Mouse (Mus musculus) layer of hippocampus, adult 11-12 months (tissue): ENCODE measurements at regions not wholly inside any gene's neighbourhood (a gene's known extent, or its start where the extent isn't known, plus 50 kb on each side); places are given as distances from the start of the nearest gene placed in this dataset.

Experiments
- DNase-seq: peaks from one replicate; pipeline ENCODE4 v3.0.0; 2022; ENCODE audit warnings: low spot score

DNA sequence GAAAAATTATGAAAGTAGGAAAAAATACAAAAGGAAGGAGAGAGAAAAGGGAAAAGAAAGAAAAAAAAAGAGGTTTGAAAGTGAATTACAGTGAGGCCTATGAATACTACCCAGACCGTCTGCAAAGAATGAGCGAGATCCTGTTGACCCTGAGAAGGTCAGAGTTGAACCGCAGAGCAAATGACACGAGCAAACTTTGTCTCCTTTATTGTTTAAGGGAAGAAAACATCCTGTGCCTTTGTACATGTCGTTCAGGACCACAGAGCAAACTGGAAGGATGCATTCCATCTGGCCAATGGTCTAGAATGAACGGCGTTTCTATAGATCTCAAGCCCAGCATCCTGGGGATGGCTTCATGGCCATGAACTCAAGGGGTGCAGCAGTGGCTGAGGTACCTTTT lies 270.6 kb upstream of the Zfp637 start:
- DNase-seq: no peak

DNA sequence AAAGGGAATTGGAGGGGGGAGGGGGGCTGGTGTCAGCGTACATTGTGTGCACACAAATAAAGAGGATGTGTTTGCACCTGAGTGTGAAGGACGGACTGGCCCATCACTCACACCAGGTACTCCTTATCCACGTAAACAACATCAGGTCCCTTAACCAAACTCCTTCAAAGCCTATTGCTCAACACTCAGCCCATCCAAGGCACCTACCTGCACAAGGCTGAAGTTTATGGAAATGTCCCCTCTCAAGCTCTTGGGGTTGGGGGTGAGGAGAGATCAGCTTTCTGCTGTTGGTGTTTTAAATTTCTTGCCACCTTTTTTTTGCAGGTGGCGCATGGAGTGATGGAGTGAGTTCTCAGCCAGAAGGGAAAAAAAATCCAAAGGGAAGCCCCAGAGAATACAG lies 270.2 kb upstream of the Zfp637 start:
- DNase-seq: no peak

DNA sequence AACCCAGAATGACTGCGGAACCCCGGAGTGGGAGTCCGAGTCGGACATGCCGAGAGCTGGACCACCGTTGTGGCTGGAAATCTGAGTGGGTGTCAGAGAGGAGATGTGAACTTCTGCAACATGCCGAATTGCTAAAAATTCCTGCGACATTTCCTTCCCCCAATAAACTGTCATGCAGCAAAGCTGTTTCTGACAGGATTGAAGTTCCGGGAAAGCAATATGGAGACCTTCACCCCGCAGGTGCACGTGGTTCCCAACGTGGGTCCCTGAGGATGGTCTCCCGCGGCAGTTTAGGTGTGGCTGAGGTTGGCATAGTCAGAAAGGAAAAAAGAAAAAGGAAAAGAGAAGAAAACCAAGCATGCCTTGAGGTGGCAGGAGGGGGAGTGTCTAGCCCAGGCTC lies 269.0 kb upstream of the Zfp637 start:
- DNase-seq: no peak

DNA sequence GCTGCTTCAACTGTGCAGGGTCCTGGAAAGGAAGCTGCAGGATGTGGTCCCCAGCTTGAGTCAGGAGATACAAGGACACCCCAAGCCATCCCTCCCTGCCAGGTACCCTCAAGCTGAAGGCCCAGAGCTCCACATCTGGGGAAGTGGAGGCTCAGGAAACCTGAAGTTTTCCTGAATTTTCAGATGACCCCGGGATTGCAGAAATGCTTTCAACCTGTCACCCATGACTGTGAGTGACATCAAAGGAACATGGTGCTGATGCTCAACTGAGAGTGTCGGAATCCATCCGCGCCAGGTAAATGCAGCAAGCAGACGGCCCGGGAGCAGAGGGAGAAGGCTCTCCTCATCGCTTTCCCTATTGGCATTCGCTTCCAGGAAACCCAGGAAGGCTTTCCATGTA lies 267.6 kb upstream of the Zfp637 start:
- no peak for DNase-seq

DNA sequence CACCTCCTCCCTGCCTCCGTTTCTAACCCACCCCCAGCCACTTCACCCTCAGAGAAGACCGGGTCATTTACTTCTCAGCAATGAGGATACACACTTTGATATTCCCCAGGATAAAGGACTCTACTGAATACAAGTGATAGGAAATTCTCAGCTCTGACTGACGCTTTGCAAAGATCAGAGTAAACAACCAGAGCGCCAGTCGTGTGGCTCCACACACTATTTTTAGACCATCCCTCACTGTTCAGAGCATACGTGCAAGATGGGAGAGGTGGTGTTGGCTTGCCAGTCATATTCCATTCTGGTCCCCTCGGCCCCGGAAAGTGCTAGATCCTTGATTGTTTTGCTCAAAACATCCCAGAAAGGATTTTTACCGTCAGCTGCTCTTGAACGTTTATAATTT lies 266.8 kb upstream of the Zfp637 start:
- DNase-seq: no peak

DNA sequence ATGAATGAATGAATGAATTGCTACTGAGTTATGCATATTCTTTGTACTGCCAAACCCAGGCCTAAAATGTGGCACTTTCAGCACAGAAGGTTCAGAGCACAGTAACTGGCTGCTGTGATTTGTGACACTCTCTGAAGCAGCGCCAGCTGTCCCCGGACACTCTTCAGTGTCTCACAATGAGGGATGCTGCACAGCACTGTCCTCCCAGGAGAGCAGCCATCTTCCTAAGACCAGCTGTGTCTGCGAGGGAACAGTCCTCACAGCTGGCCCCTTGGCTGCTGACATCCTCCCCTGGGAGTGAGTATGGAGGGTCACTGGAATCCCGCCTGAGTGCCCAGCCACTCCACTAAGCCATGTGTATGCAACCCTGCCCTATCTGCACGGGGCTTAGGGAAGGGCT lies 265.9 kb upstream of the Zfp637 start:
- DNase-seq: no peak

DNA sequence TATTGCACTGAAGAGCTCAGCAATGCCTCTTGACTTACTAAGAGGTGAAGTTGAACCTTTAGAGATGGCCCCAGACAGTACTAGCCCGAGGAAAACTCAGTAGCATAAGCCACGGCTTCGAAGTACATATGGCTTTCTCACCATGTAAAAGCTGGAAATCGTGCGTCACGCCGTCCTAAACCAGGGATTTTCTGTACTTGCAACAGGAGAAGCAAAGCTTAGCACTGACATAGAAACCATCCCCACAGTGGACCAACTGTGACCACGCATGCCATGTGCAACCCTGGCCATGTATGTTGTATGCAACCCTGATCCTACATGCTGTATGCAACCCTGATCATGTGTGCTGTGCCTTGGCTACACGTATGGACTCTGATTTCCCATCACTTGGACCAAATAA lies 265.0 kb upstream of the Zfp637 start:
- DNase-seq: no peak

DNA sequence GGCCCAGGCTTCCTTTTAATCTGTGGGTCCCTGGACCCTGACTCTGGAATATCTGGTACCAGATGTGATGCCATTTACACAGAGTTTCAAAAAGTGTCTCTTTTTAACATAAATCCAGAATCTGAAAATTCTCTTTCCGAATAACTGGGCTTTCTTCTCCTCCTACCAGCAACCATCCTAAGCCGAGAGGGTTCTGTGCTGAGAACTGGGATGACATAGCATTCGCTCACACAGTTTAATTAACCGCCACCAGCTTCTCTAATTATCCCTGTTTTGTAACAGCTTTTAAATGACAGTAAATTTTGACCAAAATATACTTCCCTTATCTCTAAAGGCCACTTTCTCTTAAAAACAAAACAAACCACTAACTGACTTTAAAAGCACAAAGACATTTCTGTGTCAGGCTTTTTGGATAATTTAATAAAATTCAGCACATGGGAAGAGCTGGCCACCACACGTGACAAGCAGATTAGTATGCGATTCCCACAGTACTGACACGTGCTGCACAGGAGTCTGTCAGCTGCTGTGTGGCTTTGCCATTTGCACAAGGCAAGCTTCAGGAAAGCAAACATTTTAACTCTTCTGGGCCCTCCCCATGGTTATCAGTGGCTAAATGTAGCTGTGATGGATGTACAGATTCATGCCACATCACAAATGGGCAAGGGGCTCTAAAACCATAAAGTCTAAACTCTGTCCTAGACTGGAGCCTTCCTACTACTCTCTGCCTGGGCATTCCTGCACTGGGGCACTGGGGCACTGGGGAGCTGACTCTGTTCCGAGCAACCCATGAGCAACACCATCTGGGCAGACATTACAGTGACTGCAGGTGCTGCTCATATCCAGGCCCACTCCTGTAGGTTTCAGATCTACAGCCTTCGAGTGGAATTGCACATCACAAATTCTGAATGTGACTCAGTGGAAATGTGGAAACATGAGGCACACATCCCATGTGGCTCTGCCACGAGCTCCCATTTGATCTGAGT lies 263.1 kb upstream of the Zfp637 start:
- peak; percentile 21 for DNase-seq

DNA sequence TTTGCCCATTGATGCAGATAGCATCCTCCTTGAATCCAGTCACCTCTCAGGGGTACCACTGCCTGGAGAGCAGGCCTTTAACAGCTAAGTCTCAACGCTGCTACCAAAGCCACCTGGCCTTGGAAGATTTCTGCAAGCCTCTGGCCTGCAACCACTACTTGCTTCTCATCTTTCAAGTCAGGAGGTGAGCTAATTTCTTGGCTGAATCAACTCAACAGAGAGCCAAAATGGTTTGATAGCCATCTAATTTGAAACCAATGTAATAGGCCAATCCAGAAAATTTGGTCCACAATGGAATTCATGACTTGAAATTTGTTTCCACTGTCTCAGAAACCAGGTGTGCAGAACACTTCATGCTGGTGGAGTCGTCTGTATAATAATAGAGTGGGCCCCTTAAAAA lies 260.0 kb upstream of the Zfp637 start:
- no peak for DNase-seq

DNA sequence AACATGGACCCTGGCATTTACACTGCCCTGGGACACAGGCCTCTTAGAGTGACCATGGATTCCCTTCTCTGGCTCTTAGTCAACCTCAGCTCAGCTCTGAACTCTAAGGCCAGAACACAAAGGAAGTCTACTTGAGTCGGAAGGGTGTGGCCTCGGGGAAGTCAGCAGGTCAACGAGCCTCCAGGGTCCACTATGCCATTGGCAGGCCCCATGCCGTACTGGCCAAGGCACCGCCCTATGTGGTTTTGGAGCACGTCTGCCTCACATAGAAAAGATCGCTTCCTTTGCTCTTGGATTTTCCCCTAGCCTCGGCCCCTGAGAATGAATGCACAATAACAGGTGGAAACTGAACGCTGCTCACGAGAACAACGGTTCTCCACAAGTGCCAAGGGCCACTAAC lies 257.9 kb upstream of the Zfp637 start:
- no peak for DNase-seq

DNA sequence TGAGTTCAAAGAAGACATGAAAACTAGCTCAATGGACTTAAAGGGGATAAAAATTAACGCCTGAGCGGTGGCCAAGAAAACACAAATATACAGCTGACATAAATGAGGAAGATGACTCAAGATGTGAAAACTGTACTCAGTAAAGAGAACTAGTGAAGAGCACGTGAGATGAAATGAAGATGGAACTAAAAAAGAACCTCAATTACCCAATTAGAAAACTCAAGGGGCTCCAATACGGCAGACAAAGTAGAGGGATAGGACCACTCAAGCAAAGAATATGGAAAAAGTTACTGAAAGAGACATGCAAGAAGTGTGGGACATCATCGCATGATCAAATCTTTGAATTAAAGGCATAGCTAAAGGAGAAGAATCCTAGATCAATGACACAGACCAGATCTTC lies 256.4 kb upstream of the Zfp637 start:
- DNase-seq: no peak

DNA sequence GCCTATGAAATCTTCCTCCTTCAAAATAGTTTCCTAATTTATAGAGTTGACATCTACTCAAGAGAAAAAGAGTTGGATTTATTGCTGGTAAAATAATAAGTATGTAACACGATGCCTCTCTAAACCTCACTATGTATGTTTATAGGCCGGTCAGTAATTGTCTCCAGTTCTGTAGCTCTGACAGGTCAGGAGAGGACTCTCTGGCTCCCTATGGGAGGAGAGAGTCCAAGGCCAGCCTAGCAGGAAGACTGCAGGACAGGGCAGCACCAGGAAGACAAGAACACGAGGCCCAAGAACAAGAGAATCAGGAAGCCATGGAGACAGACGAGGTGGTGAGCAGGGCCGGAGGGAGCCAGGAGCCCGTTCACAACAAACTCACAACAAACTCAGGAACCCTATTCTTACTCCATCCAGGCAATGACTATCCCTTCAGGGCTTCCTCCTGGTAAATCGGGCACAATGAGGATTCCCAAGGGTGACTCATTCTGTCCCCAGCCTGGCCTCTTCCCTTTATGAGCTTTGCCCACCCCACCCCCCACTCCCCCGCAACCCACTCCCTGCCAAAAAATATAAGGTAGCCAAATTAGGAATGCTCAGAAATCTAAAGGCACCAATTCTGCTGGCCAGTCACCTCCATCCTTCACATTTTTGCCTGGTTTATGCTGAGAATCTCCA lies 244.7 kb upstream of the Zfp637 start:
- DNase-seq: no peak

DNA sequence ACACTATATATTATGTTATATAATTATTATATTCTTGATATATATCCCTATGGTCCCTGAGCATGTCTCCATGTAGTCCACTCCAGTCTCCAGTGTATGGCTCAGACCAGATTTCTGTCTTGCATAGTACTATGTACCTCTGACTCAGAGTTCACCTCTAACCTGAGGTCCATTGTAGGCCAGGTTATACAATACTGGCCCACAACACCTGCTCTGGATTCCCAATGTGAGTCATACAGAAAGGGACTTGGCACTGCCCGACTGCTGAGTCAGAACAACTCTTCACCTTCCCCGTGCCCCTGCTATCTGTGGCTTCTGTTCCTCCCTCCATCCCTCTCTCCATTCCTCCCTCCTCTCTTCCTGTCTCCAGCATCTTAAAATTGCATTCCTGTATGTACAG lies 236.1 kb upstream of the Zfp637 start:
- no peak for DNase-seq

DNA sequence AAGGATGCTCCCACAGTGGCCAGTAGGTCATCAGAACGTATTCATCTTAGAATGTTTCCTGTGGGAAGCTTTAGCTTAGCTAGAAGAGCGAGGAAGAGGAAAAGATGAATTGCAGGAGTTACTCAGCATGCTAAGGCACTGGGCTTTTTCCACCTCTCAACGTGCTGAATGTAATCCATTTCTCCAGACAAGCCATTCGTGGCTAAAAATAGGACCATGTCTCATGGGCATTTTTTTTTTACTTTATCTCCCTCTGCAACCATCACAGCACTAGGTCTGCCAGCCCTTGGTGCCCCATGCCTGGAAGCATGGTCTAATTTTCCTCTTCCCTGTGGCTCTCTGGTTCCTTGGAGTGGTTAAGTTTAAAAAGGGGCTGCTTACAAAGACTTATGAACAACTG lies 235.3 kb upstream of the Zfp637 start:
- no peak for DNase-seq

DNA sequence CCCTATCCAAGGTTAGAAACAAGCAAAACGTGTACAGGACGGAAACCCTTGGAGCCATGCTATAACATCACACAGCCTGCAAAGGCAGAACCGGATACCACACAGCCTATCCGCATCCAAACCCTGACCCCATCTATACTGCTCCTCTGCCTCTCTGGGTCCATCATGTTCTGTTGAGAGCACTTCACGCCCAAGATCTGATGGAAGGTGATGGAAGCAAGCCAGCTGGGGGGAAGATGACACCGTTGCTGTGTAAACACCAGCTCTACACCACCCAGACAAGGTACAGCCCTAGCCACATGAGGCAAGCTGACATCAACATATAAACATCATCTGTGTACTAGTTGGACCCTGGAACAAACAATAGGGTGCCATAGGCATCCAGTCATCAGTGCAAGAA lies 234.8 kb upstream of the Zfp637 start:
- DNase-seq: no peak

DNA sequence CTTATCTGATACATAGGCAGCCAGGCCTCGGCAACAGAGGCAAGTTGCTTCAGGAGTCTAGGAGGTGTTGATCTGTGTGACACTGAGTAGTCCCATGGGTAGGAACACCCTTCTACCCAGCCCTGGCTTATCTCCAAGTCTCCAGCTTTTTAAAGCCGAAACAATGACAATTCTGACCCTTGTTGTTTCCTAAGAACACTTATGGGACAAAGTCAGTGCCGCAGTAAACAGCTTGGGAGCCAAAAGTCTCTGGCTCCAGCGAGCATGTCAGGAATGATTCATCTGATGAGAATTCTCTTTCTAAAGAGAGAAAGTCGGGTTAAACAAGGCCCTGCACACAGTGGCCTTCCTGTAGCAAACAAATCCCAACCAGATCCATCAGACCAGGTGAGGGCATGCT lies 234.0 kb upstream of the Zfp637 start:
- DNase-seq: no peak

DNA sequence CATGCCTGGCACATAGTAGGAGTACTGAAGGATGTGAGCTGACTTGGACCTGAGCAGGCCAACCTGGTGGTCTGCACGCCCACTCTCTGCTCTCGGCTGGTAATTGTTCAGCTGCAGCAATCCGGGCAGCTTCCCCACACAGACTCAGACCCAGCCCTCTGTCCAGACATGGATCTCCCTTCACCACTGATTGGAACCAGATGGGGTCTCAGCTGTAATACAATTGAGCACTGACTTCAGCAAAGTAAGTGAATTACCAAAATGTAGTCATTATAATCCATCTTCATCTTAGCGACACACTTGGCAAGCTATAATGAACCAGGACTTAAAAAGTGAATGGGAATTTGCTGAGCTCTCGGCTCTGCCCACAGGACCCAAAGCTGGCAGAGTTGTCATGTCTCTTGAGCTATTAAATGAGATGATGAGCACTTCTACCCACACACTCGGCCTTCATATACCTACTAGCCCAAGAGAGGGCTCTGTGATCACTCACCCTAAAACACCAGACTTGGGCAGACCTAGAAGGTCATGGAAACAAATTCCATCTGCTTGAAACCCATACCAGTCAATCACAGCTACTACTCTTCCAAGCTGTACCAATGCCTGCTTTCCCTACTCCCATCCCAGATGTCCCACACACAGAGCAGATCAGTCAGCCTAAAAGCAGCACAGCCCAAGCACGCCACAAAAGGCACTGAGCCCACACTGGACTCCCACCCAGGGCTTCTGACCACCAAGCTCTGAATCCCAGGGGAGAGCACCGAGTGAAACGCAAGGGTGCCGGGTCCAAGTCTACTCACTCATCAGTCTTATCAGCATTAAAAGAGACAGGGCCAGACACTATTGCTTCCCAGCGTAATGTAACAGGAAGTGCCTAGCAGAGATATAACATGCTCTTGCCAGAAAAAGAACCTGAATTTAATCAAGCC lies 231.2 kb upstream of the Zfp637 start:
- DNase-seq: no peak

DNA sequence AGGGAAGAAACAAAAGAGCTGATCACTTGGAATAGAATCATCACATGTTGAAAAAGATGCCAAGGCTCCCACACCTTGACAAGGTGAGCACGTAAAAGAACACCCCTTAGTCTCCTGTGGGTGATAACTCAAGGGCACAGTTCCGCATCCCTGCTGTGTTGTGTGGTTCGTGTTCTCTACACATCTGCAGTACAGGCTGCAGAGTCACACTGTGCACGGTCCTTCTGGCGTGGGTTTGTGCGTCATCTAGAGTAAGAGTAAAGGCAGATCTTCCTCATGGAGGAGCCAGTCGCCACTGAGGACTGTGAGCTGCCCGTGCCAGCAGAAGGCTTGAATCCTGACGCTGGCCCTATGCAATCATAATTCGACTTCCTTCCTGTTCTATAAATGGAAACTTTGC lies 229.7 kb upstream of the Zfp637 start:
- no peak for DNase-seq

DNA sequence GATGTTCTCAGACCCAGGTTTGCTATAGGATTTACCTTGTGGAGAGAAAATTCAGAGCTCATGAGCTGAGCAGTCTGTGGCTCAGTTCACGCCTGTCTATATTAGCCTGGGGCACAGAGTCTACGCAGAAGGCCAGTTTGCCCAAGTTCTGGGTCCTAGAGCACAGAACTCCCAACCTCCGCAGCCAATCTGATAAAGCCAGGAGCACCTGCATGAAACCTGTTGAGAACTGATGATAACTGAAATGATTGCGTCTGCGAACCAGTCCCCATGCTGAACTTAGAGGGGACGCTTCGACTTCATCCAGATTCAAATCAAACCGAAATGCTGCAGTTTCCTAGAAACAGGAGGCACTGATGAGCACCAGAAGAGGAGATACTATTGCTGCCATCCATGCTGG lies 229.0 kb upstream of the Zfp637 start:
- DNase-seq: no peak

DNA sequence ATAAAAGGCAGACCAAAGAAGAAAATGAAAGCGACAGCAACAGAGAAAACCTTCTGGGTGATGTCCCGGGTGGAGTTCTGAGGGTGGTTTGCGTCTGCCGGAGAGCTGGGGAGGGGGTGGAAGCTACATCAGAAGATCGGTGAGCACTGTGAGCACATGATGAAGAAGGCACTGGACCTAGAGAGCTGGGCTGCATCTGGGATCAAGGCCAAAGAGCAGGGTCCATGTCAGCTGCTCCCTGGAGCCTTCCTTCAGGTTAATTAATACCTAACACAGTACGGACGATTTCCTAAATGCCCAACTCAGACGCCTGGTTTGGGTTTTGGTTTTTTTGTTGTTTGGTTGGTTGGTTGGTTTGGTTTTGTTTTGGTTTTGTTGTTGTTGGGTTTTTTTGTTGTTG lies 228.6 kb upstream of the Zfp637 start:
- DNase-seq: no peak

DNA sequence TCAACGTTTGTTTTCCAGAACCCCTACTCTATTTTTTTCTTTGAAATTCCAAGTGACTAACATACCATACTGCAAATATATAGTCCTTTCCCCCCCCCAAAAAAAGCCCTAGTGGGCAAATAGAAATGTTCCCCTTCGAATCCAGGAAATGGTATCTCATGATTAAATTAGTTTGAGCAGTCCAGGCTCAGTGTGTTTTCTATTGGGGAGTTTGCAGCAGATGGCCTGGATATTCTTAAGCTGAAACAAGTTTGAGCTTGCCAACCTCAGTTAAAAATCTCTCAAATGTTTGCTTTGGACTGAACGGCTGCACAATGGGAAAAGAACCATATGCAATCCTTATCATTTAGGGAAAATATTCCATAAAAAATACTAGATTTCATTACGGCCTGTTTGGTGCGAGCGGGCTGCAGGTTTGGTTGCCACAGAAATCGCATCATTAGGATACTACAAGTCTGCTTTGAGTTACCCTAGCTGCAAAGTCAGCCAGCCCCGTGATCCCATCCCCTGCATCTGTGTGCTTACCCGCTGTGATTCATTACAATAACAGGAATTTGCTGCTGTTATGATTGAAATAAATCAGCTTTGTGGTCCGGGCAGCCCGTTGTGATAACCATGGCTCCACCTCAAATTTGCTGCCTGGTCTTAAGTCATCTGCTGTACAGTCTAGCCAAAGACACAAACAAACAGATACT lies 227.2 kb upstream of the Zfp637 start:
- DNase-seq: peak; percentile 20

DNA sequence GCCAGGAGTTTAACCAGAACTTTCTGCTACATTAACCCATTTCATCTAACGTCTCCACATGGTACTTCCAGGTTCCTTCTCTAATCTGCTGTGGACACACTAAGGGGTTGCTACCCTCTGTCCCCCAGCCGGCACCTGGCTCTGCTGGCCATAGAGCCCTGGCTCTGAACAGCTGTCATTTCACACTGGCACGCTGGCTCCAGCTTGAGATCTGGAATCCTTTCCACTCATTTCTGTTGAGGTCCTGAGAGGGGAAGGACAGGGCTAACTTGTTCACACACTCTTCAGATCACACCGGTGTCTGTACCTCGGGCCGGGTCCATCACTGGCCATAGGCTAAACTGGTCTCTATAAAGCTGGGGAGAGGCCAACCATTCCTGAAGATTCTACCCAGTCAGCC lies 226.6 kb upstream of the Zfp637 start:
- no peak for DNase-seq
